Mouse (Mus musculus) ovary, postnatal 10 days (tissue): Measurements from ENCODE around the gene Clk4.

Experiments used
- DNase-seq: peaks from one replicate; pipeline ENCODE4 v3.0.0; 2022; ENCODE audit warnings: low spot score

Gene Clk4

DNA sequence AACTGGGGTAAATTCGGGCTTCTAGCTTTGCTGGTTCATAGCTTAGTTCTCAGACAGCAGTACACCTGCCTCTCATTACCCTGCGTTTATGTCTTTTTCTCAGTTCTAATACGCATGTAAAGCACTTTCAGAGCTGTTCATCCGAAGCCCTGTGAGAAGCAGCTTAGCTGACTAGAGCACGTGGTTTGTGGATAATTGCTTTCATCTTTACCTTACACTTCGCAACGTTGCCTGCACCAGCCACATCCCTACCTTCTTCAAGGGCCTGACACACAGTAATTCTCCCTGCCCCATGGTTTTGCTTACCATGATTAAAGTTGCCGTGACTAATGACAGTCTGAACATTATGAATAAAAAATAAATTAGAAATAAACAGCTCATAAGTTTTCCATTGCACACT, 50.3 kb downstream of the Clk4 start:
- no peak for DNase-seq

DNA sequence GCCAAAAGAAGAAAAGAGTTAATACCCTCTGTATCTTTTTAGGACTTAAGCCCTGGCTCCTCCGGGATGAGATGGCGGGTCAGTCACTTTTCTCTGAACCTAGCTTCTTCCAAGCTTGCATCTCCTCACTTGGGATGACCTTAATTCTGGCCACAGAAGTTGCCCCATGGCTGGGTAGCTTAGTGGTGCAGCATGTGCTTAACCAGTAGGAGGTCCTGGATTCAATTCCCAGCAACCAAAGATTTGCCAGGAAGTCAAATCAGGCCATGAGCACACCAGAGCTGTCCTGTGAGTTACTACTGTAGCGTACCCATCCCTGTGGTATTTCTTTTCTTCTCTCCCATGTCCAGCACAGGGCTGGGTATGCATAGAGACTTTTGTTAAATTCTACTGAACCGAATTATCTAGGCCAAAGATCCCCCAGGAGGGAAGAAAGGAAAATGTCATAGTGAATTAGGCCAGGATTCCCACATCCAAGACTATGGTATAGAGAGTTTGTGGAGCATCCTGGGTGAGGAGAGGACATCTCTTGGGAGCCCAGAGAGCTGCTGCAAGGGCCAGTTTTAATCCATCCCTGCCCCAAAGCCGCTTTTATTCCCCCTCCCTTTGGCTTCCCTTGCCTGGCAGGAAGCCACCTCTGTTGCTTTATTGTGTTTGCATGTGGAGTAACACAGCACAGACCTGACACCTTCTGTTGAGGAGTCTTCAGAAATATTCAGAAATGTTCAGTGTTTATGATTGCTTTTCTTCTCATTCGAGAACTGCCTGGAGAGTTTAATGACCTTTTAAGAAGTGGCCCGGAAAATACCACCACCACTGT, 54.7 kb downstream of the Clk4 start:
- DNase-seq, result no peak

DNA sequence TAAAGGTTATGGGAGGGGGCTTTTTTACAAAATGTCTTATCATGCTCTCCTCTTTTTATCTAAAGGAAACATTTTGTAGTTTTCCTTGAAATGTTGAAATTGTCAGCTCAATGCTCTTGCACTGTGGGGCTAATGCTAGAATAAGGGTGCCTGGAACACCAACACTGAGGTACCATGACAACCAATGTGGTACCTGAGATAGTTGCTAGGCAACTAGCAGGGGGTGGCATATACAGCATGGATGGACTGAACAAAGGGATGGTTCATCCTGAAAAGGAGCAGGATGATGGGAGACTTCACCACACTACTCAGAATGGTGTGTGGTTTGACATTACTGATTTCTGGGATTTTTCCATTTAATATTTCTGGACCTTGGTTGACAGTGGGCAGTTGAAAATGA, 59.1 kb downstream of the Clk4 start:
- no peak for DNase-seq

DNA sequence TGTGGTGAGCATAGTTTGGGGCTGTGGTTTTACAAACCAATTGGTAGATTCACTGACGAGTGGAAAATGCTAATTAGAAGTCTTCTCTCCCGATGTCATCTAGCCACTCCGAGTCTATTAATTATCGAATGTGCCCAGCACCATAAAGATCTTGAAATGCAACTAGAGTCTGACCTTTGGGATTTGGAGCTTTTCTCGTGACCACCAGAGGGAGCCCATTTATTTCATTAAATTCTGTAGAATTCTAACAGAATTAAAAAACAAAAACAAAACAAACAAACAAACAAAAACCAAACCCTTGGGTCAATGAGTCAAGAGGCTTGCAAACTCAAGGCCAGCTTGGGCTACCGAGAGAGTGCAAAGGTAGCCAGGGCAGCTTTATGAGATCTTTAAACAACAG, 65.4 kb downstream of the Clk4 start:
- no peak for DNase-seq

DNA sequence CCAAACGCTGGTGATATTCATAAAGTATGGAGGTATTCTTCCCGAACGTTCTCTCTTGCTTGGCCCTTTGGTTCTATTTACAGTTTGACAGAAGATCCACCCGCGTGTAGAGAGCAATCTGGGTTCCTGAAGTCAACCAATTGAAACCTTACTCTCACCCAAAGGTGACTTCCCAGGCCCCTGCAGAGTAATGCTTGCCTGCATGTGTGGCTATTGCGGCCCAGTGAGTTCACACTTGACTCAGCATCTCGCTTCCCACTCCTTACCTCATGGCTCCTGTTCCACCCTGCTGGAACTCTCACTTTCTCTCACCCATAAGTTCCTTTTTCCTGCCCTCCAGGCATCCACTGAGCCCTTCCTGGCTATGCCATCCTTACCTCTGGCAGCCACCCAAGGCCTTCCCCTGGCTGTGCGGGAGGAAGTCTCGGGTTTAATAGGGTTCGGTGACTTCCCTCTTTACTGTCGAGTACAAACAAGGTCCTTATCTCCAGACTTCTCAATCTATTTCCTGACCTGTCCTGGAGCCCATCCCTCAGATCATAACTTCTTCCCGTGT, 66.9 kb downstream of the Clk4 start:
- DNase-seq, result no peak

DNA sequence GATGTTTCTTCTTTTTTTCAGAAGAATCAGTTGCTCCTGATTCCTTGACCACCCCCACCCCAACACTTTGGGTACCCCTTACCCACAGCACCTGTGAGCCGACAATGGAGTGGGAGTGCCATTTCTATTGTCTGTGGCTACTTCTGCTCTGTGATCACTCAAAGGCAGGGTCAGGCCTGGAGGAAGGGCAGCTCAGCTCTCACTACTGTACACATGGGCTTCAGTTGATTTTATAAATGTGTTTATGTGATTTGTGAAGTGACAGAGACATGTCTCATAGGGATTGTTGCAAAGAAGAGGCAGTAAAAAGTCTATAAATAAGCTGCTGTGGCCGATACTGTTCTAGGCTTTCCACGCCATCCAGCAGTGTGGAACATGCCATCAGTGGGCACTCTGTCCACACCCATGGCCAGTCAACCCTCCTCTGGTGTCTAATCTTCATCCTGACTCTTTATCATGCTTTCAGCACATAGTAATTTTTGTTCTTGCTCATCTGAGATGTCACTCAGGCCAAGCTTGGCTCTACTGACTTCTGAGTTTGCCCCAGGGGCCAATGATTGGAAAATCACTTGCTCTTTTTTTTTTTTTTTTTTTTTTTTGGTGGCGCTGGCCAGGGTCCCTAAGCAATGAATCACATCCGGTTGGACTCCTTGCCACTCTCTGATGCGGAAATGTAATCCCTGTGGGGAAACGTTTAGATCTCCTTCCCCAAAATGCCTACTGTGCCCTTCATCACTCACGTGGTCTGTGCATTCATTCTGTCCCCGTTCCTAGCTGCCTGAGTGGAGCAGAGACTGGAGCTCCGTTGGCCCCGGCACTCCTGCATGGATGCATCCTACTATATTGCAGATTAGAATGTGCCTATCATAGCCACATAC, 68.5 kb downstream of the Clk4 start:
- DNase-seq, result no peak
